Mouse (Mus musculus): Measurements from ENCODE around the gene Tspyl2.
A peak's percentile ranks its signal among the peaks of the same experiment; 100 is the strongest.

DNA sequence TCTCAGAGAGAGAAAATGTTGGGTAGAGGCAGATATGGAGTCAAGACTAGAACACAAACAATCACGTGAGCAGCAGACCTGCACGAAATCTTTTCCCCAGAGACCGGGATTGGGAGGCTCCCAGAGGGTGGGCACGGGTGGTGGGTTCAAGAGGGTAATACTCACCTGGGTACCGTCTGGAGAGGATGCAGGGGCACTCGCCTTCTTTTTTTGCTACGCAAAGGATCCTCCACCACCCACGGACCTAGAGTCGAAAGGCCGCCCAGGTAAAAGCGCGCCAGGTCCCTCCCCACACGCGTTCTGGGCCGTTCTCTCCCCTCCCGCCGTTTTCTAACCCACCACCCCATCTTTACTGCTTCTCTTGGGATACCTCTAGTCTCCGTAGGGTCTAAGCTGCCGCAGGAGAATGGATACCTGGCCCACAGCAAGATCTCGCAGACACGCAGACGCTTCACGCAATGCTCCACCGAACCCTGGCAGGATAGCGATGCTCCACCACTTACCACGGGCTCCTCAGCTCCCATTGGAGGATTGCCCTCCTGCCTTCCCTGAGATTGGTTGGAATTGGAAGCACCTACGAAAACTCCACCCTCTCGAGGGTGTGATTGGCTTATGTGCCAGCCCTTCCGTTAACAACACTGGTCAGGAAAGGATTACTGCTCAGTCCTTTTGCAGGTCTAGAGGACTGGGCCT lies 15.1 kb downstream of the Tspyl2 start, which contains the start of gene Kantr:
- TF ChIP-seq MAX (IDR thresholded peaks at IDR 0.05) (no peak), FOSL1 (IDR thresholded peaks at IDR 0.05; ENCODE audit: insufficient read depth, low read length, poor library complexity, severe bottlenecking) (no peak), USF1 (IDR thresholded peaks at IDR 0.05; ENCODE audit: low read depth) (peak; percentile 53), MYOG (IDR thresholded peaks at IDR 0.05; ENCODE audit: control insufficient read depth, extremely low read depth, insufficient read length) (no peak), CTCF (IDR thresholded peaks at IDR 0.05; ENCODE audit: control insufficient read depth, insufficient read depth, insufficient read length) (no peak)

All from C2C12 (cell line).